Mouse (Mus musculus): ENCODE data around the gene Sipa1l2. TPM values are rescaled to one million over a fixed set of nuclear protein-coding genes. Genes with fewer than 3 reads are reported as not detected.

The Sipa1l2 gene
- total and polyA plus RNA-seq, 3 experiments, result 0.05 TPM; not detected in 2

DNA sequence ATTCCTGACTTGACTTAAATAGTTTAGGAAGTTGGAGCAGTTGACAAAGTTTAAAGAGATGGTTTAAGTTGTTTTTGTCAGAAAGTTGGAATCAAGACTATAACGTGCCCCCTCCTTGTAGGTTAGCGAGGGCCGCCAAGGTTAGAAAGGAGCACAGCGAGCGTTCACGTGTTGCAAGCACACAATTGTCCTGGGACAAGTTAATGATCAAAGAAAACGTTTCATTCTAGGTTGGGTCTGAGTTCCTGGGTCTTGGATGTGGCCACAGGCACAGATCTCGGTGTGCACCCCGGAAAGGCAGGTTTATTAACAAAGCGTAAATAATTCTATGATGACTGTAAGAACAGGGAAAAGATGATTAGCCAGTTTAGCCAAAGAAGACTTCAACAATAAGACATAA lies 190.5 kb downstream of the Sipa1l2 start:
- H3K4me3 ChIP-seq (ENCODE audit: low read depth, low read length), result no peak overlapping the region
- DNase-seq (ENCODE audit: low spot score) (no peak), ATAC-seq (ENCODE audit: extremely low read depth, insufficient number of reproducible peaks, low FRiP score, poor library complexity, severe bottlenecking) (no peak)
- peaks cover 78% of the 10 kb centered on the region for H3K9me3 ChIP-seq (replicated peaks)
- TF ChIP-seq GATA2 (IDR thresholded peaks at IDR 0.05; ENCODE audit: borderline replicate concordance, low read depth, low read length) (no peak), CTCF (IDR thresholded peaks at IDR 0.05; ENCODE audit: low read depth, low read length) (no peak), GATA1 (IDR thresholded peaks at IDR 0.05; ENCODE audit: borderline replicate concordance, low read length) (no peak), TAL1 (conservative IDR thresholded peaks at IDR 0.05; ENCODE audit: low read depth, low read length) (no peak), POLR2AphosphoS5 (IDR thresholded peaks at IDR 0.05; ENCODE audit: insufficient replicate concordance, low read depth, low read length) (no peak)
- no peaks in the 10 kb centered on the region for H3K4me1 ChIP-seq (ENCODE audit: insufficient read depth, low read depth, low read length)
- H3K36me3 ChIP-seq (replicated peaks), result no peaks in the 10 kb centered on the region
- no peaks in the 10 kb centered on the region for H3K27me3 ChIP-seq (ENCODE audit: insufficient read depth, low read length)

DNA sequence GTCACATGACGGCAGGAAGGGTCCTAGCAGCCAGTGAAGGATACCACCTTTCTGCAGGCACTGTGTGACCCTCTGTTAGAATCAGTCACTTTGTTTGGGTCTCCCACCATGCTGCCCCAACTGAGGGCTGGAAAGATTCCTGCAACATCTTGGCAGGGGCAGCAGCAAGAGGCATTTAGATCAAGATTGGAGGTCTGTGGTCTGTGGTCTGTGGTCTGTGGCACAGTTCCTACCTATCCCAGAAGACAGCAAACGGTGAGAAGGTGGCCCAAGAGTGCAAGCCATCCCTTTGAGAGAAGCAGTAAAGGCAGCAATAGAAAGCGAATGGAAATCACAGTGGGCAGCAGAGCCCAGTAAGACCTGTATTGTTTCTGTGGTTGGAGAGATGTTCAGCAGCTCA lies 191.9 kb downstream of the Sipa1l2 start:
- TF ChIP-seq POLR2AphosphoS5 (IDR thresholded peaks at IDR 0.05; ENCODE audit: insufficient replicate concordance, low read depth, low read length) (no peak), GATA1 (IDR thresholded peaks at IDR 0.05; ENCODE audit: borderline replicate concordance, low read length) (no peak), GATA2 (IDR thresholded peaks at IDR 0.05; ENCODE audit: borderline replicate concordance, low read depth, low read length) (no peak), CTCF (IDR thresholded peaks at IDR 0.05; ENCODE audit: low read depth, low read length) (no peak), TAL1 (conservative IDR thresholded peaks at IDR 0.05; ENCODE audit: low read depth, low read length) (no peak)
- H3K36me3 ChIP-seq (replicated peaks), result no peaks in the 10 kb centered on the region
- ATAC-seq (ENCODE audit: extremely low read depth, insufficient number of reproducible peaks, low FRiP score, poor library complexity, severe bottlenecking), result no peak
- DNase-seq (ENCODE audit: low spot score), result no peak
- no peak overlapping the region for H3K4me3 ChIP-seq (ENCODE audit: low read depth, low read length)
- peaks cover 74% of the 10 kb centered on the region for H3K9me3 ChIP-seq (replicated peaks)
- no peaks in the 10 kb centered on the region for H3K27me3 ChIP-seq (ENCODE audit: insufficient read depth, low read length)
- no peaks in the 10 kb centered on the region for H3K4me1 ChIP-seq (ENCODE audit: insufficient read depth, low read depth, low read length)

DNA sequence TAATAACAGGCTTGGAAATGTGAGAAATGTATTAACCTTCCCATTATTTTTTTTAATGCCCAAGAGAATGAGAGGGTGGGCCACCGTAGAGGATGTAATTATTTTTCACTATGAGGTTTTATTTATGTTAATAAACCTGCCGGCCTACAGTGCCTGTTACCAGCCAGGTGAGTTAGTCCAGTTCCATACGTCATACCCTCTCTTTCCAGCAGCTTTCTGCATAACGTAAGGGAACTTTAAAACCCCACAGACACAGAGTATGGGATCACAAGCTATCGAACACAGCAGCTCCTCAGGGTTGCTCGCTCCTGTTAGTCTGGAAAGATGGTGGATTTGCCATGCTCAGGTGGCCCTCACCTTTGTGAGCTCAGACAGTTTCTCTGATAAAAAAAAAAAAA lies 193.2 kb downstream of the Sipa1l2 start:
- Histone ChIP-seq H3K36me3 (replicated peaks) (no peaks in the 10 kb centered on the region), H3K4me1 (ENCODE audit: insufficient read depth, low read depth, low read length) (no peaks in the 10 kb centered on the region), H3K9me3 (replicated peaks) (peaks cover 71% of the 10 kb centered on the region), H3K27me3 (ENCODE audit: insufficient read depth, low read length) (no peaks in the 10 kb centered on the region), H3K4me3 (ENCODE audit: low read depth, low read length) (no peak overlapping the region)
- ATAC-seq (ENCODE audit: extremely low read depth, insufficient number of reproducible peaks, low FRiP score, poor library complexity, severe bottlenecking), result no peak
- no peak for DNase-seq (ENCODE audit: low spot score)
- no peak for TF ChIP-seq GATA2 (IDR thresholded peaks at IDR 0.05; ENCODE audit: borderline replicate concordance, low read depth, low read length)
- no peak for TF ChIP-seq TAL1 (conservative IDR thresholded peaks at IDR 0.05; ENCODE audit: low read depth, low read length)
- TF ChIP-seq CTCF (IDR thresholded peaks at IDR 0.05; ENCODE audit: low read depth, low read length), result no peak
- no peak for TF ChIP-seq POLR2AphosphoS5 (IDR thresholded peaks at IDR 0.05; ENCODE audit: insufficient replicate concordance, low read depth, low read length)
- no peak for TF ChIP-seq GATA1 (IDR thresholded peaks at IDR 0.05; ENCODE audit: borderline replicate concordance, low read length)

DNA sequence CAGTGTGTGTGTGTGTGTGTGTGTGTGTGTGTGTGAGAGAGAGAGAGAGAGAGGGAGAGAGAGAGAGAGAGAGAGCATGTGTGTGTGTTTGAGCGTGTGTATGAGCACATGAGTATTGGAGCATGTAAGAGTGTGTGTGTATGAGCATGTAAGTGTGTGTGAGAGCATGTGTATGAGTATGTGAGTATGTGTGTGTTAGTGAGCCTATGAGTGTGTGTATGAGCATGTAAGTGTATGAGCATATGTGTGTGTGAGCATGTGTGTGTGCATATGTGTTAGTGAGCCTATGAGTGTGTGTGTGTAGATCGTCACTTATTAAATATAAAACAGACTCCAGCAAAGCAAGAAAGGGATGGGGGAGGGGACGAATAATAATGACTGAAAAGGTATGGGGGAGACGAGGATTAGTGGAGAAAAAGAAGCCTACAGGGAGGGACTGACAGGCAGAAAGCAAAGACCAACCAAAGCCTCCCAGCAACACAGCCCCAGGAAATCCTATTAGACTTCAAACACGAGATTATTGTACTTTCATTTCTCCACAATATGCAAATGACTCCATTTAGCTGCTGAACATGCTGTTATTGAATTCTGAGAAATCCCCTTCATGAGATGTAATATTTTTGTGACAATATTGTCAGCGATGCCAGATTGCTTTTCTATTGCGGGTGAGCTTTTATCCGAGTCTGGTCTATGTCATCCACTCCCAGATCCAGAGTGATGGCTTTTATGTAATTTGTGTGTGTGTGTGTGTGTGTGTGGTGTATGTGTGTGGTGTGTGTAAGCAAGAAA lies 193.8 kb downstream of the Sipa1l2 start:
- Histone ChIP-seq H3K4me1 (ENCODE audit: insufficient read depth, low read depth, low read length) (no peaks in the 10 kb centered on the region), H3K4me3 (ENCODE audit: low read depth, low read length) (no peak overlapping the region), H3K36me3 (replicated peaks) (no peaks in the 10 kb centered on the region), H3K27me3 (ENCODE audit: insufficient read depth, low read length) (no peaks in the 10 kb centered on the region), H3K9me3 (replicated peaks) (peaks cover 71% of the 10 kb centered on the region)
- no peak for TF ChIP-seq CTCF (IDR thresholded peaks at IDR 0.05; ENCODE audit: low read depth, low read length)
- TF ChIP-seq TAL1 (conservative IDR thresholded peaks at IDR 0.05; ENCODE audit: low read depth, low read length), result no peak
- TF ChIP-seq POLR2AphosphoS5 (IDR thresholded peaks at IDR 0.05; ENCODE audit: insufficient replicate concordance, low read depth, low read length), result no peak
- no peak for TF ChIP-seq GATA2 (IDR thresholded peaks at IDR 0.05; ENCODE audit: borderline replicate concordance, low read depth, low read length)
- TF ChIP-seq GATA1 (IDR thresholded peaks at IDR 0.05; ENCODE audit: borderline replicate concordance, low read length), result no peak
- no peak for ATAC-seq (ENCODE audit: extremely low read depth, insufficient number of reproducible peaks, low FRiP score, poor library complexity, severe bottlenecking)
- DNase-seq (ENCODE audit: low spot score), result no peak

DNA sequence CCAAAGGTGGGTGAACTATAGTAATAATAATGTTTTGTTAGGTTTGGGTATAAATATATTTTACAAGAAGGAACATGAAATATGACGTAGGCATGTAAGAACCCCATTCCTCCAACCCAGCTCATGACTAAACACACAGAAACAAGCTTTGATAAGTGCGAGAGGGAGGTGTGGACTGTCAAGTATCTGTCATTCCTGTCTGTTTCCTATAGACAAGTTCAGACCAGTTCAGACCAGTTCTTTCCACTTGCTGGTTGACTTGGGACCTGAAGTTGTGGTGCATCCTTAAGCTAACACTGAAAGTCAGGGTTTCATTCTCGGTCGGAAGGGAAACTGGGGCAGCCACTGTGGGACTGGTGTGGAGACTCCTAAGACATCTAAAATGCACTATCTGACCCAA lies 197.0 kb downstream of the Sipa1l2 start:
- Histone ChIP-seq H3K9me3 (replicated peaks) (peaks cover 79% of the 10 kb centered on the region), H3K4me1 (ENCODE audit: insufficient read depth, low read depth, low read length) (no peaks in the 10 kb centered on the region), H3K4me3 (ENCODE audit: low read depth, low read length) (no peak overlapping the region), H3K27me3 (ENCODE audit: insufficient read depth, low read length) (no peaks in the 10 kb centered on the region), H3K36me3 (replicated peaks) (no peaks in the 10 kb centered on the region)
- no peak for ATAC-seq (ENCODE audit: extremely low read depth, insufficient number of reproducible peaks, low FRiP score, poor library complexity, severe bottlenecking)
- DNase-seq (ENCODE audit: low spot score), result no peak
- no peak for TF ChIP-seq POLR2AphosphoS5 (IDR thresholded peaks at IDR 0.05; ENCODE audit: insufficient replicate concordance, low read depth, low read length)
- no peak for TF ChIP-seq CTCF (IDR thresholded peaks at IDR 0.05; ENCODE audit: low read depth, low read length)
- TF ChIP-seq GATA1 (IDR thresholded peaks at IDR 0.05; ENCODE audit: borderline replicate concordance, low read length), result no peak

DNA sequence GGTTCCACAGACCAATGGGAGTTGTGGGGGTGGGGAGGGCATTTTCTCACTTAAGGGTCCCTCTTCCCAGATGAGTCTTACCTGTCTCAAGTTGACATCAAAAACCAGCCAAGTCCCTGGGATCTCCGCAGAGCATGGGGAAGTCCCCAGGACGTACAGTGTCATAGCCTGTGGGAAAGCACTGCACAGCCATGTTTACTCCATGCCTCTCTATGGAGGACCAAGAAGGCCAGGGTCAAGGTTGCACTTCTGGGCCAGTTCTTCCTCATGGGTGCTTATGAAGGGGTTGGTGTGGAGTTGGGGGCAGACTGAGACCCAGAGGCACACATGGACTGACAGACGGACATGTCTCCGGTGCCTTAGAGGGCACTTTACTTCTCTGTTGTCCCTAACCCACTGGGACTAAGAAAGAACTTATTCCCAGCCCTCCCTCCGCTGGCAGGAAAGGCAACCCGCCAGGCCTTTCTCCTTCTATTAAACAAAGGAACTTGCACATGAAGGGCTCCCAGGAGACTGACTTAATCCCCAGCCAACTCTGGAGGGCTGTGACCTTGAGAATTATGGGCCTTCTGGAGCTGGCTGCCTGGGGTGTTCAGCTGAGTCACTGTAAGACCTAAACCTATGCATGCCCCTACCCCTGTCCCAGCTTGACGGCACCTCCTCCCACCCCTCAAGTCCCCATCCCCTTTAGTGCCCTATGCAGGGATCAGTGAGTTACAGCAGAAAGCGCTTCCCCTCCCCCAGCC lies 199.9 kb downstream of the Sipa1l2 start:
- DNase-seq (ENCODE audit: low spot score), result no peak
- no peak overlapping the region for H3K4me3 ChIP-seq (ENCODE audit: low read depth, low read length)
- no peaks in the 10 kb centered on the region for H3K36me3 ChIP-seq (replicated peaks)
- no peak for TF ChIP-seq TAL1 (conservative IDR thresholded peaks at IDR 0.05; ENCODE audit: low read depth, low read length)
- TF ChIP-seq GATA1 (IDR thresholded peaks at IDR 0.05; ENCODE audit: borderline replicate concordance, low read length), result no peak
- TF ChIP-seq POLR2AphosphoS5 (IDR thresholded peaks at IDR 0.05; ENCODE audit: insufficient replicate concordance, low read depth, low read length), result no peak
- no peak for TF ChIP-seq CTCF (IDR thresholded peaks at IDR 0.05; ENCODE audit: low read depth, low read length)
- TF ChIP-seq GATA2 (IDR thresholded peaks at IDR 0.05; ENCODE audit: borderline replicate concordance, low read depth, low read length), result no peak
- H3K4me1 ChIP-seq (ENCODE audit: insufficient read depth, low read depth, low read length), result no peaks in the 10 kb centered on the region
- peaks cover 84% of the 10 kb centered on the region for H3K9me3 ChIP-seq (replicated peaks)
- no peaks in the 10 kb centered on the region for H3K27me3 ChIP-seq (ENCODE audit: insufficient read depth, low read length)
- ATAC-seq (ENCODE audit: extremely low read depth, insufficient number of reproducible peaks, low FRiP score, poor library complexity, severe bottlenecking), result no peak
